Mouse (Mus musculus): ENCODE results near the gene Mpi. TPM values are rescaled to one million over a fixed set of nuclear protein-coding genes. Genes with fewer than 3 reads are reported as not detected.
A peak's percentile ranks its signal among the peaks of the same experiment; 100 is the strongest.

Mpi gene
- polyA plus RNA-seq (2015; fragmentation: Nextera tagmentation; extraction: Ambion mirVana): 45.2 and 49.0 TPM in 2 replicates

GRCm38 (mm10) chr9:57552139-57552887 lies at the start of gene Mpi:
TSS of gene Mpi (minus strand) at chr9:57552763.
- Histone ChIP-seq H3K4me3 (replicated peaks; ENCODE audit: low read length) (peak within 1 kb of the TSS; percentile 68), H3K9ac (ENCODE audit: low read length) (peak within 1 kb of the TSS; percentile 81), H3K9me3 (replicated peaks; ENCODE audit: control insufficient read depth, low read length) (no peaks in the 10 kb centered on the region), H3K4me1 (ENCODE audit: control insufficient read depth, insufficient read depth, low read length) (peaks cover 11% of the 10 kb centered on the region), H3K4me2 (ENCODE audit: low read depth, low read length) (peak within 1 kb of the TSS; percentile 78), H3K27ac (ENCODE audit: low read length) (no peak within 1 kb of the TSS), H3K27me3 (ENCODE audit: control insufficient read depth, insufficient read depth, low read length) (no peaks in the 10 kb centered on the region), H3K36me3 (ENCODE audit: control insufficient read depth, insufficient read depth, low read length) (peaks cover 9% of the 10 kb centered on the region; the same call in 1 of the 2 replicates)
- peak; percentile 45; the same call in 1 of the 2 replicates for ATAC-seq (ENCODE audit: insufficient read depth, low FRiP score)
- under 1% methylated on average over 28 of the region's 28 CpGs for WGBS

- Histone ChIP-seq H3K9me3 (replicated peaks; ENCODE audit: control insufficient read depth, low read length) (no peaks in the 10 kb centered on the region), H3K27me3 (ENCODE audit: control insufficient read depth, insufficient read depth, low read length) (0 out of 2 replicates have a peak, but pooled peaks cover 5% of the 10 kb centered on the region), H3K9ac (ENCODE audit: low read length) (no peak overlapping the region), H3K4me3 (replicated peaks; ENCODE audit: low read length) (no peak overlapping the region), H3K4me2 (ENCODE audit: low read depth, low read length) (no peak overlapping the region), H3K27ac (ENCODE audit: low read length) (no peak overlapping the region), H3K4me1 (ENCODE audit: control insufficient read depth, insufficient read depth, low read length) (peaks cover 5% of the 10 kb centered on the region; the same call in 1 of the 2 replicates), H3K36me3 (ENCODE audit: control insufficient read depth, insufficient read depth, low read length) (no peaks in the 10 kb centered on the region)
- ATAC-seq (ENCODE audit: insufficient read depth, low FRiP score): no peak
- 45% methylated on average over 8 of the region's 8 CpGs for WGBS
Measured at GRCm38 (mm10) chr9:57602098-57602497, 49.5 kb upstream of the Mpi start.

- Histone ChIP-seq H3K36me3 (ENCODE audit: control insufficient read depth, insufficient read depth, low read length) (no peaks in the 10 kb centered on the region), H3K27me3 (ENCODE audit: control insufficient read depth, insufficient read depth, low read length) (0 out of 2 replicates have a peak, but pooled peaks cover 2% of the 10 kb centered on the region), H3K9me3 (replicated peaks; ENCODE audit: control insufficient read depth, low read length) (no peaks in the 10 kb centered on the region), H3K4me3 (replicated peaks; ENCODE audit: low read length) (no peak overlapping the region), H3K4me2 (ENCODE audit: low read depth, low read length) (no peak overlapping the region), H3K27ac (ENCODE audit: low read length) (no peak overlapping the region), H3K9ac (ENCODE audit: low read length) (no peak overlapping the region), H3K4me1 (ENCODE audit: control insufficient read depth, insufficient read depth, low read length) (peaks cover 5% of the 10 kb centered on the region; the same call in 1 of the 2 replicates)
- ATAC-seq (ENCODE audit: insufficient read depth, low FRiP score): no peak
- WGBS: 27% methylated on average over 2 of the region's 2 CpGs
Measured at GRCm38 (mm10) chr9:57601353-57601706, 48.8 kb upstream of the Mpi start.

GRCm38 (mm10) chr9:57600620-57601352 lies 48.2 kb upstream of the Mpi start:
- Histone ChIP-seq H3K4me1 (ENCODE audit: control insufficient read depth, insufficient read depth, low read length) (peaks cover 5% of the 10 kb centered on the region; the same call in 1 of the 2 replicates), H3K27ac (ENCODE audit: low read length) (no peak overlapping the region), H3K27me3 (ENCODE audit: control insufficient read depth, insufficient read depth, low read length) (no peaks in the 10 kb centered on the region), H3K9ac (ENCODE audit: low read length) (no peak overlapping the region), H3K4me3 (replicated peaks; ENCODE audit: low read length) (no peak overlapping the region), H3K4me2 (ENCODE audit: low read depth, low read length) (no peak overlapping the region), H3K36me3 (ENCODE audit: control insufficient read depth, insufficient read depth, low read length) (no peaks in the 10 kb centered on the region), H3K9me3 (replicated peaks; ENCODE audit: control insufficient read depth, low read length) (no peaks in the 10 kb centered on the region)
- peak; percentile 44 for ATAC-seq (ENCODE audit: insufficient read depth, low FRiP score)
- 5% methylated on average over 3 of the region's 3 CpGs for WGBS

GRCm38 (mm10) chr9:57598851-57599563 lies 46.4 kb upstream of the Mpi start:
- no peak overlapping the region for H3K4me3 ChIP-seq (replicated peaks; ENCODE audit: low read length)
- no peaks in the 10 kb centered on the region for H3K9me3 ChIP-seq (replicated peaks; ENCODE audit: control insufficient read depth, low read length)
- no peak overlapping the region for H3K9ac ChIP-seq (ENCODE audit: low read length)
- H3K4me2 ChIP-seq (ENCODE audit: low read depth, low read length): no peak overlapping the region
- no peaks in the 10 kb centered on the region for H3K27me3 ChIP-seq (ENCODE audit: control insufficient read depth, insufficient read depth, low read length)
- peaks cover 5% of the 10 kb centered on the region; the same call in 1 of the 2 replicates for H3K4me1 ChIP-seq (ENCODE audit: control insufficient read depth, insufficient read depth, low read length)
- no peaks in the 10 kb centered on the region for H3K36me3 ChIP-seq (ENCODE audit: control insufficient read depth, insufficient read depth, low read length)
- WGBS: 53% methylated on average over 8 of the region's 8 CpGs
- no peak for ATAC-seq (ENCODE audit: insufficient read depth, low FRiP score)
- no peak overlapping the region for H3K27ac ChIP-seq (ENCODE audit: low read length)

GRCm38 (mm10) chr9:57597929-57598382 lies 45.4 kb upstream of the Mpi start:
- Histone ChIP-seq H3K4me1 (ENCODE audit: control insufficient read depth, insufficient read depth, low read length) (peaks cover 5% of the 10 kb centered on the region; the same call in 1 of the 2 replicates), H3K27ac (ENCODE audit: low read length) (no peak overlapping the region), H3K4me3 (replicated peaks; ENCODE audit: low read length) (no peak overlapping the region), H3K4me2 (ENCODE audit: low read depth, low read length) (no peak overlapping the region), H3K9me3 (replicated peaks; ENCODE audit: control insufficient read depth, low read length) (no peaks in the 10 kb centered on the region), H3K27me3 (ENCODE audit: control insufficient read depth, insufficient read depth, low read length) (no peaks in the 10 kb centered on the region), H3K36me3 (ENCODE audit: control insufficient read depth, insufficient read depth, low read length) (no peaks in the 10 kb centered on the region), H3K9ac (ENCODE audit: low read length) (no peak overlapping the region)
- whole genome bisulfite sequencing: 31% methylated on average over 4 of the region's 4 CpGs
- peak; percentile 8; the same call in 1 of the 2 replicates for ATAC-seq (ENCODE audit: insufficient read depth, low FRiP score)

GRCm38 (mm10) chr9:57597265-57597664 lies 44.7 kb upstream of the Mpi start:
- Histone ChIP-seq H3K4me1 (ENCODE audit: control insufficient read depth, insufficient read depth, low read length) (peaks cover 5% of the 10 kb centered on the region; the same call in 1 of the 2 replicates), H3K9ac (ENCODE audit: low read length) (no peak overlapping the region), H3K9me3 (replicated peaks; ENCODE audit: control insufficient read depth, low read length) (no peaks in the 10 kb centered on the region), H3K4me2 (ENCODE audit: low read depth, low read length) (no peak overlapping the region), H3K27ac (ENCODE audit: low read length) (no peak overlapping the region), H3K36me3 (ENCODE audit: control insufficient read depth, insufficient read depth, low read length) (no peaks in the 10 kb centered on the region), H3K27me3 (ENCODE audit: control insufficient read depth, insufficient read depth, low read length) (no peaks in the 10 kb centered on the region), H3K4me3 (replicated peaks; ENCODE audit: low read length) (no peak overlapping the region)
- 81% methylated on average over 8 of the region's 8 CpGs for WGBS
- ATAC-seq (ENCODE audit: insufficient read depth, low FRiP score): no peak

GRCm38 (mm10) chr9:57594174-57594509 lies 41.6 kb upstream of the Mpi start:
- H3K4me3 ChIP-seq (replicated peaks; ENCODE audit: low read length): no peak overlapping the region
- 0 out of 2 replicates have a peak, but pooled peaks cover 2% of the 10 kb centered on the region for H3K36me3 ChIP-seq (ENCODE audit: control insufficient read depth, insufficient read depth, low read length)
- WGBS: 75% methylated on average over 9 of the region's 9 CpGs
- no peak overlapping the region for H3K9ac ChIP-seq (ENCODE audit: low read length)
- peaks cover 6% of the 10 kb centered on the region for H3K4me1 ChIP-seq (ENCODE audit: control insufficient read depth, insufficient read depth, low read length)
- no peak overlapping the region for H3K27ac ChIP-seq (ENCODE audit: low read length)
- H3K4me2 ChIP-seq (ENCODE audit: low read depth, low read length): no peak overlapping the region
- H3K9me3 ChIP-seq (replicated peaks; ENCODE audit: control insufficient read depth, low read length): no peaks in the 10 kb centered on the region
- no peaks in the 10 kb centered on the region for H3K27me3 ChIP-seq (ENCODE audit: control insufficient read depth, insufficient read depth, low read length)
- no peak for ATAC-seq (ENCODE audit: insufficient read depth, low FRiP score)
